Mouse (Mus musculus) bone marrow, adult 2 months (tissue): ENCODE measurements at regions not wholly inside any gene's neighbourhood (a gene's known extent, or its start where the extent isn't known, plus 50 kb on each side); places are given as distances from the start of the nearest gene placed in this dataset.
A peak's percentile ranks its signal among the peaks of the same experiment; 100 is the strongest.

Source experiments
- H3K27ac ChIP-seq: fragments of 200-500 bp; 2 replicates; pipeline ENCODE4 v1.5.1; 2012; ENCODE audit warnings: low read depth, mild to moderate bottlenecking, control low read depth, inconsistent platforms, low read length; ENCODE audit not compliant: control insufficient read depth, poor library complexity, insufficient read depth
- H3K4me1 ChIP-seq: fragments of 200-500 bp; 2 replicates; pipeline ENCODE4 v1.6.1; 2011; ENCODE audit warnings: low read length; ENCODE audit not compliant: control insufficient read depth, insufficient read depth
- H3K4me3 ChIP-seq: fragments of 200-500 bp; replicated peaks from 2 replicates; pipeline ENCODE3; 2011; ENCODE audit warnings: mild to moderate bottlenecking, low read depth, low read length, control low read depth; ENCODE audit not compliant: control insufficient read depth
- CTCF ChIP-seq: fragments of 200-500 bp; IDR thresholded peaks from 2 replicates; pipeline ENCODE4 v1.5.1; 2011; ENCODE audit warnings: low read length, control low read depth; ENCODE audit not compliant: control insufficient read depth, insufficient read depth
- POLR2A ChIP-seq: fragments of 200-500 bp; IDR thresholded peaks from 2 replicates; pipeline ENCODE4 v1.6.1; 2011; ENCODE audit warnings: low read depth, mild to moderate bottlenecking, control low read depth, low read length, borderline replicate concordance; ENCODE audit not compliant: control insufficient read depth
- WGBS: fragments of 180-500 bp; shearing (Covaris S2); methylation state at CpG from one replicate; pipeline ENCODE4 v1.1.7; 2018; 5-methylcytosine and 5-hydroxymethylcytosine counted together

- no peak for TF ChIP-seq CTCF
- TF ChIP-seq POLR2A = no peak
- no peaks in the 10 kb centered on the region for H3K4me1 ChIP-seq
- WGBS = 64% methylated on average over 3 of the region's 3 CpGs
- H3K4me3 ChIP-seq = no peak overlapping the region
- no peak overlapping the region for H3K27ac ChIP-seq
Measured at GRCm38 (mm10) chr5:83533901-83534300, 178.9 kb upstream of the Tecrl start.

GRCm38 (mm10) chr5:83518661-83519060 lies 163.7 kb upstream of the Tecrl start:
- Histone ChIP-seq H3K4me3 (no peak overlapping the region), H3K27ac (no peak overlapping the region), H3K4me1 (no peaks in the 10 kb centered on the region)
- TF ChIP-seq CTCF (no peak), POLR2A (no peak)
- 49% methylated on average over 1 of the region's 1 CpGs for WGBS

GRCm38 (mm10) chr5:83484135-83484534 lies 129.1 kb upstream of the Tecrl start:
- no peak for TF ChIP-seq POLR2A
- no peak for TF ChIP-seq CTCF
- no peaks in the 10 kb centered on the region for H3K4me1 ChIP-seq
- 3% methylated on average over 1 of the region's 1 CpGs for WGBS
- no peak overlapping the region for H3K4me3 ChIP-seq
- no peak overlapping the region for H3K27ac ChIP-seq

GRCm38 (mm10) chr5:83440259-83440658 lies 85.3 kb upstream of the Tecrl start:
- no peaks in the 10 kb centered on the region; the same call in 1 of the 2 replicates for H3K4me1 ChIP-seq
- TF ChIP-seq POLR2A (no peak), CTCF (peak; percentile 5; the same call in 1 of the 2 replicates)
- H3K4me3 ChIP-seq = no peak overlapping the region
- 6% methylated on average over 3 of the region's 3 CpGs for WGBS
- no peak overlapping the region for H3K27ac ChIP-seq

- 61% methylated on average over 1 of the region's 1 CpGs for WGBS
- no peaks in the 10 kb centered on the region for H3K4me1 ChIP-seq
- H3K4me3 ChIP-seq = no peak overlapping the region
- H3K27ac ChIP-seq = no peak overlapping the region
- TF ChIP-seq POLR2A = no peak
- no peak for TF ChIP-seq CTCF
Measured at GRCm38 (mm10) chr5:83436510-83436909, 81.5 kb upstream of the Tecrl start.

- Histone ChIP-seq H3K27ac (no peak overlapping the region), H3K4me3 (no peak overlapping the region), H3K4me1 (no peaks in the 10 kb centered on the region)
- TF ChIP-seq CTCF = no peak
- TF ChIP-seq POLR2A = no peak
- WGBS = 77% methylated on average over 5 of the region's 5 CpGs
Measured at GRCm38 (mm10) chr5:83421708-83422107, 66.7 kb upstream of the Tecrl start.

GRCm38 (mm10) chr5:83410221-83410620 lies 55.2 kb upstream of the Tecrl start:
- H3K4me3 ChIP-seq = no peak overlapping the region
- H3K27ac ChIP-seq = no peak overlapping the region
- no peak for TF ChIP-seq POLR2A
- no peak for TF ChIP-seq CTCF
- 75% methylated on average over 2 of the region's 2 CpGs for WGBS
- no peaks in the 10 kb centered on the region for H3K4me1 ChIP-seq

- TF ChIP-seq POLR2A = no peak
- TF ChIP-seq CTCF = no peak
- 66% methylated on average over 4 of the region's 4 CpGs for WGBS
- no peak overlapping the region for H3K27ac ChIP-seq
- no peak overlapping the region for H3K4me3 ChIP-seq
- H3K4me1 ChIP-seq = no peaks in the 10 kb centered on the region
Measured at GRCm38 (mm10) chr5:83405266-83405954, 50.4 kb upstream of the Tecrl start.
